Mouse (Mus musculus): ENCODE results near the gene Atxn1l. TPM values are rescaled to one million over a fixed set of nuclear protein-coding genes. Genes with fewer than 3 reads are reported as not detected.

Gene Atxn1l
- 10 to 100 TPM; 34.8 to 39.1 TPM for total RNA-seq (2021)
- long read RNA-seq, experiment 1, full-length matches to known transcripts: 7 of 24 reads
- long read RNA-seq, experiment 1, partial matches to known transcripts: 0 of 24 reads
- long read RNA-seq, experiment 1, other reads (novel, unspliced or antisense): 17 of 24 reads
- long read RNA-seq, experiment 2, partial matches to known transcripts: 0 of 14 reads
- long read RNA-seq, experiment 2, other reads (novel, unspliced or antisense): 14 of 14 reads

DNA sequence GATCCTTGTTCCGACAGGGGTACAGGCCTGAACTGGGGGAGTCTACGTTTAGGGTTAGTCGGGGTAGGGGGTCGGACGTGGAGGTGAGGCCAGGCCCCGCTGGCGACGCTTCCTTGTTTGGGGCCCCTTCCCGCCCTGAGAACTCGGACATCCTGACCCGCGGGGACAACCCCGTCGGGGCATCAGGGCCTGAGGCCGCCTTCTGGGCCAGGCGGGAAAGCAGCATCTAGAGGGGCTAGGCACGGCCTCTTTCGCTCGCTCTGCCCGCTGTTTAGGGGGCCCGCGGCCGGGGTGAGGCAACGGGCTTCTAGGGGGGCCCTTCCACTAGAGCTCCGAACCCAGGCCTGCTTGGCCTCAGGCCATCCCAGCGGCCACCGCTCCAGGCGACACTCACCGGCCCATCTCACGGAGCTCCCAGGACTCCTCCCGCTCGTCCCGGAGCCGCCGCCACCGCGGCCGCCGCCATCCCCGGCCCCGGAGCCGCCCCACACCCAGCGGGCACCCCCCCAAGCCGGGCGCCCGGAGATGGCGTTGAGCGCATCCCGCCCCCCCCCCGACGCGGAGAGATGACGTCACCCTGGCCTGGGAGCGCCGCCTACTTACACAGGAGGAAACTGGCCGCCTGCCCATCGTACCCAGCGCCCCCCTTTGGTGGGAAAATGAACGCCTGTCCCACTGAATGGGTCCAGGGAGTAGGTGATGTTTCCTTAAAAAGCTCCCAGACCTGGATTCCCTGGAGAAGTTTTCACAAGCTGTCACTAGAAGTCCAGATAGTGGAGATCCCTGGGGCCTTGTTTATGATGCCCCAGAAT is at the start of gene Atxn1l:
TSS of gene Atxn1l (minus strand) at position 503 of the 812 bp plus-strand sequence.
- peak within 1 kb of the TSS; percentile 88 for H3K27ac ChIP-seq
- peak; percentile 82 for DNase-seq (ENCODE audit: extremely low spot score in 1 of 2, low spot score in 2 of 2)
- peak; percentile 54 for TF ChIP-seq CTCF (IDR thresholded peaks at IDR 0.05)

DNA sequence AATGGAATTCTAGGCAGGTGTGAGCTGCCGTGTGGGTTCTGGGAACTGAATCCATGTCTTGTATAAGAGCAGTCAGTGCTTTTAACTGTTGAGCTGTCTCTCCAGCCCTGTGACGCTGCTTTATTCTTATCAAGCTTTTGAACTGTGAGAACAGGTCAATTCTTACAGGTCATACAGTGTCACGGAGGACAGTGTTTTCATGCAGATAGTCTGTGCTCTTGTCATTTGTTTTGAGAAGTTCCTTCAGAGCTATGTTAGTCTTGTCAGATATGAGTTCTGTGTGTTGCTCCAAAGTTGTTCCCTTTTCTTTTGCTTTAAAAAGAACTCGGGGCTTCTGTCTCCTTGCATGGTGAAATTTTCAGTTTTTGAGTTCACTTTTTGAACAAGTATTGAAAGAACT is 43.0 kb upstream of the Atxn1l start:
- Histone ChIP-seq H3K4me3 (no peak overlapping the region), H3K27ac (no peak overlapping the region)
- no peak for TF ChIP-seq CTCF (IDR thresholded peaks at IDR 0.05)
- no peak for DNase-seq (ENCODE audit: extremely low spot score in 1 of 2, low spot score in 2 of 2)
- intact Hi-C loops (cut with DNase I): no loop called here

More for the DNA sequence above, at the start of gene Atxn1l:
- intact Hi-C loops (cut with DNase I): no loop called here
- H3K4me3 ChIP-seq: peak within 1 kb of the TSS; percentile 72

DNA sequence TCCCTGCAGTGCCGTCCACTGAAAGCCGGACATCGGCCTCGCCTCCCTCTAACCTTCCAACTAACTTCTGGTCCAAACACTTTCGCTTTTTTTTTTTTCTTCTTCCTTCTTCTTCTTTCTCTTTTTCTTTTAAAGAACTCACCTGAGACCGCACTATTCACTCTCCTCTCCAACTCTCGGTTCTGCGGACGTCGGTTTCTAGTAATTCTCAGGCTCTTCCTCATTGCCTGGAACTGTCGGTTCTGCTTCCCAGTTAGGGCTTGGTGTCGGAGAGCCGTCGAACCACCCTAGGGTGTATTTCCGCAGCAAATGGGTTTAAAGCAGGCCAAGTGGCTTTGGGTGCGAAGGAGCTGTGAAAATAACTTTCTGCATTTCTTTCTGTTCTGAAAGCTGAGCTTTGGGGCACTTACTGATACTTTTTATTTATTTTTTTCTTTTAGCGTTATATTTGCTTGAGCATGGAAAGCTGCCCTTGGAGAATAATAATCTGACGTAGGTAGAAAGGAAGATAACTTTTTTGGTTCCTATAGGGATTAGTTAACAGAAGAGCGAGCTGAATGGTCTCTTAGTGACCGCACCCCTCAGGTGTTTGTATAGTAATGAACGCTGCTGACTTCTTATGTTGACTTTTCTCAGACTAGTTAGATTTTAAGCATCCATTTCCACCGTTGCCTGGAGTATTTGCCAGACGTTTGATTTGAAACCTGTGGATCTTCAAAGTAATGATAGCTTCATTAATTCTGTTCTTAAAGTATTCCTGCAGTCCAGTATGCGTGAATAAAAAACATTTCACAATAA is 42.1 kb upstream of the Atxn1l start:
- Histone ChIP-seq H3K27ac (peak overlapping the region; percentile 99), H3K4me3 (peak overlapping the region; percentile 97)
- DNase-seq (ENCODE audit: extremely low spot score in 1 of 2, low spot score in 2 of 2): no peak
- no peak for TF ChIP-seq CTCF (IDR thresholded peaks at IDR 0.05)
- intact Hi-C loops (cut with DNase I): loop anchor here (2.0 kb wide), 1 partner anchor 73 kb away; no protein-coding TSS in a partner anchor

DNA sequence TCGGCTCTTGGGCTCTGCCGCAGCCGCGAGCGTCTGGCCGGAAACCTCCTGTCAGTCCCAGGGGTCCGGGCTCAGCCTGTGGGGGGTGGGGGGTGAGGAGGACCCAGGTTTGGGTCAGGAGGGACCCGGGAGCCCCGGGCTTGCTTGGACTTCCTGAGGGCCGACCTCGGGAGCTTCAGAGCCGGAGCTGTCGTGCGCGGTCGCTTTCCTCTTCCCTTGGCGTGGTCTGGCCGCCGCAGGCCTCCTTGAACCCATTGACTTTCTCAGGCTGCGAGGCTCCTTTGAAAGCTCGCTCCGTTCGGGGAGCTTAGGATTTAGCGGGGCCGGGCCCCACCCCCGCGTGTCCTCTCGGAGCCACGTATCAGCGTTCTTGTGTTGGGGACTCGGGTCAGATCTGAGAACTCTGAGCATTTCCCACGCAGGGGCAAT is 41.5 kb upstream of the Atxn1l start:
- DNase-seq (ENCODE audit: extremely low spot score in 1 of 2, low spot score in 2 of 2): peak in 1 of 2 experiments; percentile 16
- H3K4me3 ChIP-seq: peak overlapping the region; percentile 97
- no peak for TF ChIP-seq CTCF (IDR thresholded peaks at IDR 0.05)
- peak overlapping the region; percentile 99 for H3K27ac ChIP-seq
- intact Hi-C loops (cut with DNase I): loop anchor here (1.0 to 2.0 kb wide), 4 partner anchors 72 to 214 kb away; partner anchors contain the start of genes Dhodh, Dhx38, Ist1 and Txnl4b

DNA sequence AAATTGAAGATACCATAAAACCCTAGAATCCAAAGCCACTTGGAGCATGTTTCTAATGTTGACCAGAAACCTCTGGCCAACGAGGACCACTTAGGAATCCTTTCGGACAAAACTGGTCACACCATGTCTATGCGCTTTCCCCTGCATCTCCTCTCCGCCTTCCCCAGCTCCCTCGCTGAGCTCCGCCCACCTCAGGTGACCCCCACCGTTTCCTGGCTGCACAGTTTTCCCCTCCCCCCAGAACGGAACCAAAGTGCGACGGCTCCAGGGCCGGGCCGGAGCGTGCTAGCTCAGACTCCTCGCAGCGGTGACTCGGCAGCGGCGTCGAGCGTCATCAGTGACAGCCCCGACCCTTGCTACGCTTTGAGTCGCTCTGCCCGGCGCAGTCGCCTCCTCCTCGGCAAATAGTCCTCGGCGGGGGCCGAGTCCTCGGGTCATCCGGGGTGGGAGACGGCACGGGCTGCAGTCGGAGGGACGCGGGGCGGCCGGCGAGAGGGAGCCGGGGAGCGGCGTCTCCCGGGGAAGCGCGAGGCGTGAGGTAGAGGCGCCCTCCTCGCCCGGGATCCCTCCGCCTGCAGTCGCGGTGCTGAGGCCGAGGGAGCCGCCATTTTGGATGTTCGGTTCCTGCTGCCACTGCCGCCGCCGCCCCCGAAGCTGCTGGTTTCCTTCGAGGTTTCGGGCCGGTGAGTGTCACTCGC is 40.9 kb upstream of the Atxn1l start, which contains the start of gene Ap1g1:
TSS of gene Ap1g1 (plus strand) at position 275 of the 698 bp plus-strand sequence.
- no peak for TF ChIP-seq CTCF (IDR thresholded peaks at IDR 0.05)
- Histone ChIP-seq H3K4me3 (peak within 1 kb of the TSS; percentile 97), H3K27ac (peak within 1 kb of the TSS; percentile 99)
- peak; percentile 95 to 97 for DNase-seq (ENCODE audit: extremely low spot score in 1 of 2, low spot score in 2 of 2)
- intact Hi-C loops (cut with DNase I): loop anchor here (1.0 to 2.0 kb wide), 4 partner anchors 72 to 213 kb away; partner anchors contain the start of genes Dhodh, Dhx38, Ist1 and Txnl4b

DNA sequence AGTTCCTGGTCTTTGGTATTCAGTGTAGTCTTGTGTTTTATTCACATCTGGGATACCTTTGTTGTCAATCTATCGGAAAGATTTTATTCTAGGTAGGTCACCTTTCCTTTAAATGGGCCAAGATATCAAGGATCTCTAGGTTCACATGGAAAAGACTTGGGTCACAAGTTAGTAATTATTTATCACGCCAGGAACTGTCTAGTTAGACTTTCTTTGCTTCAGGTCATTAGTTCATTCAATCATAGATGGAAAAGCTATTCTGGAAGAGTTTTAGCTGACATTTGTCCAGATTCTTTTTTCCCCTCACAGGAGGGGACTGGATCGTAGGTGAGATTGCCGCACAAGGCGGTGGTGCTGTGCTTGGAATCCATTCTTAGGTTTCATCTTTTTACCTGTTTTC is 40.3 kb upstream of the Atxn1l start:
- peak overlapping the region; percentile 97 for H3K4me3 ChIP-seq
- no peak for TF ChIP-seq CTCF (IDR thresholded peaks at IDR 0.05)
- peak in 1 of 2 experiments; percentile 10 for DNase-seq (ENCODE audit: extremely low spot score in 1 of 2, low spot score in 2 of 2)
- intact Hi-C loops (cut with DNase I): loop anchor here (1.0 to 2.0 kb wide), 4 partner anchors 71 to 213 kb away; partner anchors contain the start of genes Dhodh, Dhx38, Ist1 and Txnl4b
- H3K27ac ChIP-seq: peak overlapping the region; percentile 73

DNA sequence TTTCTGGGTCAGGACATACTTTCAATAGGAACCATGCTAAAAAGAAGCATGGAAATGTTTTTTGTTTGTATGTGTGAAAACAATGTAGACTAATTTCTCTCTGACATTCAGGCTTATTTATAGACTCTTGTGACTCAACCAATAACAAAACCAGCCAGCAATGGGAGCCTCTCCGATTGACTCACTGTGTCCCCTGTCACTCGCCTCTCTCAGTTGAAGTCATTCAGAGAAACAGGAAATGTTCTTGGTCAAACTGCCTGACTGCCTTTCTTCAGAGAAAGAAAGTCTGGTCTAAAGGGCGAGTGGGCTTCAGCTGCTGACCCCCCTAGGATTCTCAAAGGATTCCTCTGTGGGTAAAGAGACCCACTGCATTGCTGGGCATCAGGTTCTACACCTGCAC is 35.6 kb upstream of the Atxn1l start:
- TF ChIP-seq CTCF (IDR thresholded peaks at IDR 0.05): no peak
- DNase-seq (ENCODE audit: extremely low spot score in 1 of 2, low spot score in 2 of 2): no peak
- intact Hi-C loops (cut with DNase I): no loop called here
- H3K27ac ChIP-seq: no peak overlapping the region
- H3K4me3 ChIP-seq: no peak overlapping the region

DNA sequence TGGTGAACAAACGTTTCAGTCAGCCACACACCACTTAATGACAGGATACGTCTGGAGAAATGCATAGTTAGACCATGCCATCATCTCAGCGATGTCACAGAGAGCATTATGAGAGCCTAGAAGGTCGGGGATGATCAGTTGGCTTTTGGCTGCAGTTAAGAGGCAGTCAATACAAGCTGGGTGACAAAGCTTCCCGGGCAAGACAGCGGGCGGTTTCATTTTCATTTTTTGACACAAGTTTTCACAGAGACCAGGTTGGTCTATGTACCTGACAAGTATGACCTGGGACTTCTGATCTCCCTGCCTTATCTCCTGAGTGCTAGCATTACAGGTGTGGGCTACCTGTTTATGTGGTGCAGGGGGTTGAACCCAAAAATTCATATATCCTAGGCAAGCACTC is 28.5 kb upstream of the Atxn1l start:
- H3K4me3 ChIP-seq: no peak overlapping the region
- intact Hi-C loops (cut with DNase I): no loop called here
- DNase-seq (ENCODE audit: extremely low spot score in 1 of 2, low spot score in 2 of 2): no peak
- no peak overlapping the region for H3K27ac ChIP-seq
- no peak for TF ChIP-seq CTCF (IDR thresholded peaks at IDR 0.05)

DNA sequence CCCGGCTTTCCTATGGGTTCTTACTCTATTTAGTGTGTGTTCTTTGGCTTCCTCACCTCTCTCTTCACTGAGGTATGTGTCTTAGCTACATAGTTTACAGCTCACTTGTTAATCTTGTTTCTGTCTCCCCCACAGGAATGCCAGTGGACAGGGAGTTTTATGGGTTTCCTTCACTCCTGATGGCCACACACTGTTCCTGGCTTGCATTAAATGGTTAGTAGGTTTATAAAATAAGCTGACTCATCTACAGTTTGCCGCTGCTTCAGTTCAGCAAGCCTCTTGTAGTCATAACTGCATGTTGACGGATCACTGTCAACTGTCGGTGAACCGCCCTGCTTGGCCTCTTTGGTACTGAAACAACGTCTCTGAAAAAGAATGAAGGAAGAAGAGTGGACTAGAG is 26.5 kb upstream of the Atxn1l start:
- H3K27ac ChIP-seq: no peak overlapping the region
- intact Hi-C loops (cut with DNase I): no loop called here
- no peak overlapping the region for H3K4me3 ChIP-seq
- DNase-seq (ENCODE audit: extremely low spot score in 1 of 2, low spot score in 2 of 2): no peak
- no peak for TF ChIP-seq CTCF (IDR thresholded peaks at IDR 0.05)

DNA sequence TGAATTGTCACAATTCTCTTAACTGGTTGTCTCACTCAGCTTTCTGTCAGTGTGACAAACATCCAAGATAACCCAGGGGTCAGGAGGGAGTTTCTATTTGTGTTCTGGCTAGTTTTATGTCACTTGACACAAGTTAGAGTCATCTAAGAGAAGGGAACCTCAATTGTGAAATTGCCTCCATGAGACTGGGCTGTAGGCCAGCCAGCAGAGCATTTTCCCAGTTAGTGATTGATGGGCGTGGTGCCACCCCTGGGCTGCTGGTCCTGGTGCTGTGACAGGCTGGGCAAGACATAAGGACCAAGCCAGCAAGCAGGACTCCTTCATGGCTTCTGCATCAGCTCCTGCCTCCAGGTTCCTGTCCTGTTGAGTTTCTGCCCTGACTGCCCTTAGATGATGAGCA is 22.7 kb upstream of the Atxn1l start:
- no peak for DNase-seq (ENCODE audit: extremely low spot score in 1 of 2, low spot score in 2 of 2)
- H3K27ac ChIP-seq: no peak overlapping the region
- H3K4me3 ChIP-seq: no peak overlapping the region
- intact Hi-C loops (cut with DNase I): no loop called here
- no peak for TF ChIP-seq CTCF (IDR thresholded peaks at IDR 0.05)

DNA sequence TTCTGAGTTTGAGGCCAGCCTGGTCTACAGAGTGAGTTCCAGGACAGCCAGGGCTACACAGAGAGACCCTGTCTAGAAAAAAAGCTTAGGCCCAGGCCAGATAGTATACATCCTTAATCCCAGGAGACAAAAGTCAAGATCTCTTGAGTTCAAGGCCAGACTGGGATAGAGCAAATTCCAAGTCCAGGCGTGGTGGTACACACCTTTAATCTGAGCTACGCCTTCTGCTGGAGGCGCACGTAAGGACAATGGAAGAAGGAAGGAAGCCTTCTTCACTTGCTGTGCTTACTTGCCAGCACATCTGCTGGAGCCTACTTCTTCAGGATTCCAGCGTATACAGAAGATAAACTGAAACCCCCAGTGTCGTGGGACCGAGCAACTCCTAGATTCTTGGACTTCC is 21.9 kb upstream of the Atxn1l start:
- intact Hi-C loops (cut with DNase I): no loop called here
- no peak for TF ChIP-seq CTCF (IDR thresholded peaks at IDR 0.05)
- H3K4me3 ChIP-seq: no peak overlapping the region

More for the DNA sequence above, 21.9 kb upstream of the Atxn1l start:
- H3K27ac ChIP-seq: no peak overlapping the region
- DNase-seq (ENCODE audit: extremely low spot score in 1 of 2, low spot score in 2 of 2): no peak
